Mouse (Mus musculus): ENCODE results near the gene Sdhd.

The Sdhd gene

DNA sequence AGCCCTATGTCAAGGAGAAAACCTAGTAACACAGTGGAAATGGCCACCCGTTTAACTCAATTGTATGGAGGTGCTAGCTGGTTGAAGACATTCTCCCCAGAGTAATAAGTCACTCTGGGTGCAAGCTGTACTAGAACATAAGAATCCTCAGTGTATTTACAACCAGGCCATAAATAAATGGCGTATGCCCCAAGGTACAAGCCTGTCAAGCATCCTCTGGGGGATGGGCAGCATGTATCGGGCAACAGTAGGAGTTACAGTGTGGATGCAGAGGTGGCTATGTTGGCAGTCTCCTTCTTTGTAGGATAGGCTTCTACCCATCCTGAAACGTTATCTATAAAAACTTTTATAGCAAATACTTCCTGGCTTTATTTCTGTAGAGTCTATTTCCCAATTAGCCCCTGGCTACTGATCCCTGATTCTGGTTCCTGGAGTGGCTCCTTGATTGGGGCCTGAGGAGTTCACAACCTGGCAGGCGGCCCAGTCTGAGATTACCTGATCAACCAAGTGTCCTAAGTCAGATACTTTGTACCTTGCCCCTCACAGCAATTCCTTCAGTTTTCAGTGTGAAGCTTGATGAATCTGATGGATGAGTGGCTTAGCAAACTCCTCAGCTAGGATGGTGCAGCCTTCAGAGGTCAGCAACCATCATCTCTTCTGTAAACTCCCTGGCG is 18.3 kb downstream of the Sdhd start:
- DNase-seq, result no peak

DNA sequence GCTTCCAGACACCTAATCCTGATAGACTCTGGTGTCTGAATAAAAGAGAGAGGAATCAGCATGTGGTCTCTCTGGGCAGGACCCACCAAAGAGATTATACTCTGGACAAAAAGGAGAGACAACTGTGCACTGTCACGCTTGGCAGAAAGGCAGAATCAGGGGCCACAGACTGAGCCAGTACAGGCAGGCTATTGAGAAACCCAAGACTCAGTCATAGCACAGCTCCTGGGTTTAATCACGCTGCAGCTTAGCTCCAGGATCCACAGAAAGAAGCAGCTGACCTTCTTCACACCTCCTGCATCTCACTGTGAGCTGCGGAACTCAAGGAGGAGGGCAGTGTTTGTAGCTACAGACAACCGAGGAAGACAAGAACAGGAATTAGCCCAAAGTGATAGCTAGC is 23.2 kb downstream of the Sdhd start:
- DNase-seq, result no peak

DNA sequence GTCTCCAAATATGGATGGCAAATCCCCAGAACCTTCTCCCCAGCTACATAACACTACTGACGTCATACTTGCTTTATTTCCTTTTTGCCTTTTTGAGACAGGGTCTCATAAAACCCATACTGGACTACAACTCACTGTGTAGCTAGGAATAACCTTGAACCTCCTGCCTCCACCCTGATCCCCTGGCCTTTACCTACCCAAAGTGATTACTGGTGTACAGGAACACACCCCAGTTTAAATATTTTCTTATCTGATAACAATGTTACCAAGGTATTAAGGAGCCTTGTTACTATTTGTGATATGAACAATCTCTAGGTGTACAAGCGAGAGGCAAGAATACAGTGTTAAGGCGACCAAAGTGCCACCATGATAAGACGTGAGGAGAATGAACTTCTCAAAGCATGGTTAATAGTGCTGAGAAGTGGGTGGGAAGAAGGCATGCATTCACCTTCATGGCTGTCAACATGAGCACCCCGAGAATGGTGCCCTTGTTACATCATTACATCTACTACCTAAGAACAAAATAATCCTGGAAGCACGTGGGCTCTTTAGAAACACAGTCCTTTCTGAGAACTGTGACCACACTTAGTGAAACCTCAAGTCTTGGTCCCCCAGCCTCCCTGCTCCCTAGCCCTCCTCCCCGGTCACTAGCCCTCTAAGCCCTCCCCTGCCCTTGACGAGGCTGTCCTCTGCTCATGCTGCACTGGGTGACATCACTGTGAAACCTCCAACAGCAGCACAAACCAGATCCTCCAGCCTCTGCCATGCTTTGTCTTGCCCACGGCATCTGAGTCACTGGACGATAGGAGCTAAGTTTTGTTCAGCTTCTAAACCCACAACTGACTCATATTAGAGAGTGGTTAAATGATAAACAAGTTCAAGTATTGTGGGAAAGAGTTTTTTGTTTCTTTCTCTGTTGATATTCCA is 33.8 kb downstream of the Sdhd start:
- no peak for DNase-seq

DNA sequence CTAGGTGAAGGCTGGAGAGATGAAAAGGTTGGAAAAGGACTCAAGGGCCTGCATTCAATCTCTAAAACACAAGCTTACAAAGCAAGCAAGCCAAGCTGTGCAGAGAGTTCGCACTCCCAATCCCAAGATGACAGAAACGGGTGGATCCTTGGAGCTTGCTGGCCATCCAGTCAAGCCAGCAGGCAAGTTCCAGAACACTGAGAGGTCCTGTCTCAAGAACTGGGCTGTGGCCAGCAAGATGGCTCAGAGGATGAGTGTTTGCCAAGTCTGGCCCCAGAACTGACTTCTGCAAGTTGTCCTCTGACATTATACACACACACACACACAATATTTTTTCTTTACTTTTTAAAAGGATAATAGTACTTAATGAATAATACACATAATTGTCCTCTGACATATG is 35.7 kb downstream of the Sdhd start:
- DNase-seq, result no peak

DNA sequence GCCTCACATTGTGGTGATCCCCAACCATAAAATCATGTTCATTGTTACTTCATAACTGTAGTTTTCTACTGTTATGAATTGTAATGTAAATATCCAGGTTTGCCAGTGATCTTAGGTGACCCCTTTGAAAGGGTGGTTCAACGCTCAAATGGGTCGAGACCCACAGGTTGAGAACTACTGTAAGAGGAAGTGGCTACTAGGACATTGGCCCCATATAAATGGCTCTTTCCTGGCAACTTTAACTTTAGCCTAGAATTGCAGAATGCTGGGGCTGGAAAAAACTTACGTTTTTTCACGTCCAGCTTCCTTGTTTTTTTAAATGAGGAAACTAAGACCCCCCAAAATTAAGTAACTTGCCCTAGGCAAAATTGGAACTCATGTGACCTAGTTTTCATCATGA is 36.2 kb downstream of the Sdhd start:
- peak; percentile 40 for DNase-seq

DNA sequence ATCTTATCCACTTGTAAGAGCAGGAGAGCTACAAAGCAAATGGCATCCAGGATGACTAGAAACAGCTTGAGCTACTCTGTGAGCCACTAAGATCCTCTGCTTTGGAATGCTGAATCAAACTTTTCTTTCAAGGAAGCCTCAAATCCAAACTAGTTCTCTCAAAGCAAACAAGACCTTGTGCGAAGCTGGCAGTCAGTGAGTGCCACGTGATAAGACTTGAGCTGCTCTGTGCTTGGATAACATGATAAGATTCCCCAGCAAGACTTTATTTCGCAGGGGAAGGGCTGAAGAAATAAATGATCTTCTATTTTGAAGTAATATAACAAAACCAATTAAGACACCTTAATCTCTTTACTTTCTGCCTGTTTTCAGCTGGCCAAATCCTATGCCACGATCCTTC is 37.7 kb downstream of the Sdhd start:
- no peak for DNase-seq

DNA sequence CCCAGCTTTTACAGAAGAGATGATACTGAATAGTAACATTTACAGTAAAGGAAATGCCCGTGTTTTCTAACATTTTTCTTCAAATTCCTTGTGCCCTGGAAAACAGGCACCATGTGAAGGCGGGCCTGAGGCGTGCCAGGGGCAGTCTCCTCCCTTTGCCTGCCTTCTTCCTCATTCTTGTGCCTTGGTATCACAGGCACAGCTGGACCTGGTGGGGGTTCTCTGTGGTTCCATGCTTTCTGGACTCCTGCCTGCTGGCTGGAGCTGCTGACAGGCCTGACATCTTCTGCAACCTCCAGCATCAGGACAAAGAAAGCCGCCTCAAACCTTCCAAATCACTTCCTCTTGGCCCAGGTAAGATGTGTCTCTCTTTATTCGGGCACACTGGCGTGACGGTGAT is 38.4 kb downstream of the Sdhd start:
- DNase-seq, result peak; percentile 55

DNA sequence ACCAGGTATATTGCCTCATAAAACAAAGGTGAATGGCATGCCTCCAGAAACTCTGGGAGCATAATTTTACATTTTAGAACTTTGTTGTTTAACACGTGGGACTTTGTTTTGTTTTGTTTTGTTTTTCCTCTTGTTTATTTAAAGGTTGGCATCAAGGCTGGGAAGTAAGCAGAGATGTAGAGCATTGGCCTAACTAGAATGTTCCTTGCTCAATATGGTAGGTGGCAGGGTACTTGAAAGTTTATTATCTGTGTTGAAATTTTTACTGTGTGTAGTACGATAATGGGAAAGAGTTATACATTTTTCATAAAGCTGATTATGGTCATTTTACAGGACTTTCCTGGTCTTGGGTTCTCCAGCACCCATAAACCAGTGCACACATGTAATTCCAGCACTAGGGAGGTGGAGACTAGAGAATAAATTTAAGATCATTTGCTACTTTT is 41.7 kb downstream of the Sdhd start:
- DNase-seq, result no peak

DNA sequence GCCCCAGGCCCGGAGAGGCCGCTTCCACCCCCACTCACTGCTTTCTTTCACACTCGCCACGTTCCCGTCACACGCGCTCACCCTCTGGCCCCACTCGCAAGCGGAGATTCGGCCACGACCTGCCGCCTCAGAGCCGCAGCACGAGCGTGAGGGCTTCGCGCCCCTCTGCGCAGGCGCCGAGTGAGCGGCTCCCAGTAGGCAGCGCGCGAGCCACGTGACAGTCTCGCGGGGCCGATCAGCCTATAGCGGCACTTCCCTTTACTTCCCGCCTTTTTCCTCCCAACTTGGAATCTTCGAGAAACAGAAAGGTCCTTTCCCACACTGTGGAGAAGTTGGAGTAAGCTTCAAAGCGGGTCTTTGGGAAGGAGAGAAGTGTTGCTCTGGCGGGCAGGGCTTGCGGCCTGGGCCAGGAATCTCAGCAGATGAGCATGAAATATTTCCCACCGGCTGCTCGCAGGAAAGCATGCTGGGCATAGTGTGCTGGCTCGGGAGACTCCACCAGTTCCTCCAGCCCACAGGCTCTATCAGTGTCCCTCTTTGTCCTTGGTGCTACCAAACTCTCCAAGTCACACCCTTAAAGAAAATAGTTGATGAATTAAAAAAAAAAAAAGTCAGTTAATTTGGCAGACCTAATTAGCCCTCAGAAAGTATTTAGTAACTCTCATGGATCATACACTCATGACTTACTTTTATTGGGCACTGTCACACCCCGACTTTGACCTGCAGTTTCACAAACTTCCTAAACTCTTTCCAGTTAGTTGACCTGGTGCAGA is 42.3 kb downstream of the Sdhd start, which contains the start of gene Tex12:
Tex12 (minus strand) TSS at position 181 of the 773 bp plus-strand sequence.
- no peak for DNase-seq

DNA sequence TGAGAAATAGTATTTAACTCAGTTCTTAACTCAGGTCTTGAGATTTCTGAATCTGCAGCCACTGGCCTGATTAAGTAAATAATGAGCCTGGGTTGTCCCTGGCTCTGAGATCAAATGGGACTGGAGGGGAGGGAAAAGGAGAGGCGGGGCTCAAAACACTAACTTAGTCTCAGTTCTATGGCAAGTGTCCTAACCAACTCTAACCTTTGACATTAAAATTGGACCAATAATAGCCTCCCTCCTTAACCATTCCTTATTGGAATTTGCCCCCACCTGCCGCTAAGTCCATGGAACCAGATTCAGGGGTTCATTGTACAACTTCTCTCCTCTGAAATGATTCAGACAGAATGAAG is 48.5 kb downstream of the Sdhd start, which contains the start of gene Bco2:
Bco2 (minus strand) TSS at position 88 of the 353 bp plus-strand sequence.
- peak; percentile 35 for DNase-seq

DNA sequence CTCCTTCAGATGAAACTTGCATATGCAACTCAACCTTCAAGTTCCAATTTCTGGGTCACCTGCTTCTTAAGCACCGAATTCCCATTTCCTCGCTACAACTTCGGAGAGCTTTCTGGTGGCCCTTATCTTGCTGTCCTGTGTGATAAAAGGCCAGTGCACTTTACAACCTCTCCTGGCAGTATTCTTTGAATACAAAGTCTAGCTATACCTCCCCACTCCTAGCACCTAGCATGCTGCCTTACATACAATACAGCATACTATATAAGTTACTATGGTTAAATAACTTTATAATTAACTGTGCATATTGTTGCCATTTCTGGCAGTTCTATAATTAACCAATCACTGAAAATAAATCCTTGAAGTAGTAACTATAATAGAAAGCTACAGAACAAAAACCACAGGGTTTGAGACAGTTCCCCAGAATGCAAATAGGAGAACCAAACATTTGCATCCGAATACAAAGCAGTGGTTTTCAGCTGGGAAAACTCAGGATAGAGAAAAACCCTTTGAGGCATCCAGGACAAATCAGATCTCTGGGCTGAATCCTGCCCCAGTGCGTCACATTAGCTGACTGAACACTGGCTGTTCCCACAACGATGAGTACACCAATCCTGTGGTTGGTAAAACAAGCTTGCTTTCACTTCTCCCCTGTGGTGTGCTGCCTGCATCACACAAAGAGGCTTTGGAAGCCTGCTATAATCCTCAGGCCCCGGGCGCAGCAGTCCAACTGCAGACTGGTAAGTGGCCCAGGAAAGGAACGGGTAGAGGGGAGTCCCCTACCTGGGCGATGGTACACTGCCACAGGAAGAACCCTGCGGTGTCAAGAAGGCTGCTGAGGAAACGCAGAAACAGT is 49.1 kb downstream of the Sdhd start, which contains the start of gene Il18:
Il18 (plus strand) TSS at position 587 of the 853 bp plus-strand sequence.
- DNase-seq, result peak; percentile 61

DNA sequence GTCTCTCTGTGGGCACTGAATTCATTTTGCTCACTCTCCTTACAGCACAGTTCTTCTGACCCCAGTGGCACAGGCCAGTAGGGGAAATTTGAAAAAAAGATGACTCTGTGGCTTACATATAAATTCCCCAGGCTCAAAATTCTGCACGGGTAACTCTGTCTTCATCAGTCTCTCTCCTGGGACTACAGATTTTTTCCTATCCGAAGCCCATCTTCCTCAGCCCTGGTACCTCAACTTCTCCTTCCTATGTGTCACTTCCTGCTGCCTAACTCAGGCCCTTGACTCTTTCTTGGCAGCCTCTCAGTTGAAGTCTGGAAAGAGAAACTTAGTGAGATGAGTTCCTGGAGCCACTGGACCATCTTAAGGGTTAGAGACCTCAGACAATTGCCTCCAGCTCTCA is 50.1 kb downstream of the Sdhd start:
- no peak for DNase-seq

DNA sequence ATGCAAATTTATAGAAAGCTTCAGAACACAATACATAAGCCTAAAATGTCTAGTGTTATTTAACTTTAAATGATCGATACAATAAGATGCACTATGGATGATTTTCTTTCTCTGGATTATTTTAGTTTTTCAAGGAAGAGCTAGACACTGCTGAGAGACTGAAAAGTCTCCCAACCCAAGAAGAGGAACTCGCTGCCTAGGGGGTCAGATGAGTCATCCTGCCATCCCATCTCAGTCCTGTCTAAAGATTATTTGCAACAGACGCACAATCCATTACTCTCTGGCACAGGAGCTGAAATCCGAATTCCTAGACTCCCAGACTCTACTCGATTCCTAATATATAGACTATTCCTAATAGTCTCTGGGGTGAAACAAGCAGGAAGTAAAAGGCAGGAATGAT is 51.4 kb downstream of the Sdhd start:
- DNase-seq, result no peak

DNA sequence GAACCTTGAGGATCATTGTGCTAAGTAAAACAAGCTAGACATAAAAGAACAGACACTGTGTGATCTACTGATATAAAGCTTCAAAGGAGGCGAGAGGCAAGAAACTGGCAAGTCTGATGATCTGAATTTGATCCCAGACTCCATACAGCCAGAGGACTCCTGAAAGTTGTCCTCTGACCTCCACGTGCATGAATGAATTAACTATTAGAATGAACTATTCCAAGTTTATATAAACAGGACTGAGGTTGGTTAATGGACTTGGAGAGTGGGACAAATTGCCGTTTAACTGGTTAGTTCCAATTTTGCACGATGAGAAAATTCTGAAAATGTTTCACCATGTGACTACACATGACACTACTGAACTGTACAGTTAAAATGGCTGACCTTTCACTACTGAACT is 54.7 kb downstream of the Sdhd start:
- no peak for DNase-seq

DNA sequence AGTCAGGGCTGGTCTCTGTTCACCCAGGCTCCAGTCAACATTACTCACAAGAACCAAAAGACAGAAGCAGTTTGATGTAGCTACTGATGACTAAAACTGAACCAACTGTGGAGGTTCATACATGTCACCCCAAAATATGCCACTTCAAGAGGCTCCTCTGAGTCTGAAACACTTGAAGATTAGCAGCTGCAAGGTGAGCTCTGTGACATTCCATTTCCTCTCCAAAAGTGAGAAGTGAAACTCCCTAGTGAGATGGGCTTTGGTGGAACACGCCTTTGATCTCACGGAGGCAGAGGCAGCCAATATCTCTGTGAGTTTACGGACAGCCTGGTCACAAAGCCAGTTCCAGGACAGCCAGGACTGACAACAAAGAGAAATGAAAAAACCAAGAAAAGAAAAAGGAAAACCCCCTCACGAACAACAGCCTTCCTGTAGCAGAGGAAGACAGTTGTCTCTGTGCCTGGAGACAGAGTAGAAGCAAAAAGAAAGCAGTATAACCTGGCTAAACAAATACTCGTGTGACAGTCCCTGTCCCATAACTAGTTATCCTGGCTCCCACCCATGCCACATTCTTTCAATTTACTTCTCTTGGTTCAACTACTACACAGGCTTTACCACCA is 55.6 kb downstream of the Sdhd start:
- no peak for DNase-seq

Measured in lung, postnatal 36 days (tissue).